Mouse (Mus musculus) C2C12 (cell line): ENCODE measurements around the gene Rbms3. TPM values are rescaled to one million over a fixed set of nuclear protein-coding genes. Genes with fewer than 3 reads are reported as not detected.
A peak's percentile ranks its signal among the peaks of the same experiment; 100 is the strongest.

Experiments
- H3K27me3 ChIP-seq: one replicate; pipeline ENCODE4 v1.6.1; 2011; ENCODE audit not compliant: control insufficient read depth, insufficient read depth, insufficient read length
- H3K36me3 ChIP-seq: one replicate; pipeline ENCODE4 v1.6.1; 2011; ENCODE audit not compliant: control insufficient read depth, insufficient read depth
- H3K4me3 ChIP-seq: one replicate; pipeline ENCODE4 v1.5.1; 2011; ENCODE audit warnings: mild to moderate bottlenecking, control low read depth; ENCODE audit not compliant: poor library complexity, insufficient read depth, severe bottlenecking
- H3K79me2 ChIP-seq: one replicate; pipeline ENCODE4 v1.6.1; 2011; ENCODE audit not compliant: control insufficient read depth, insufficient read depth
- H3K79me3 ChIP-seq: one replicate; pipeline ENCODE4 v1.6.1; 2011; ENCODE audit warnings: low read depth, control low read depth
- H3ac ChIP-seq: one replicate; pipeline ENCODE3; 2011; ENCODE audit warnings: low read depth; ENCODE audit not compliant: control insufficient read depth, insufficient read length
- CEBPB ChIP-seq: IDR thresholded peaks from one replicate; pipeline ENCODE4 v1.6.1; 2011; ENCODE audit warnings: low read depth, mild to moderate bottlenecking, control low read depth, moderate library complexity
- CTCF ChIP-seq: IDR thresholded peaks from one replicate; pipeline ENCODE4 v1.5.1; 2011; ENCODE audit not compliant: control insufficient read depth, insufficient read depth, insufficient read length
- FOSL1 ChIP-seq: IDR thresholded peaks from one replicate; pipeline ENCODE4 v1.8.0; 2011; ENCODE audit warnings: mild to moderate bottlenecking, low read length; ENCODE audit not compliant: poor library complexity, insufficient read depth, severe bottlenecking
- MAX ChIP-seq: IDR thresholded peaks from one replicate; pipeline ENCODE4 v1.6.1; 2011; ENCODE audit warnings: mild to moderate bottlenecking, control low read depth
- MYOD1 ChIP-seq: IDR thresholded peaks from one replicate; pipeline ENCODE4 v1.6.1; 2011; ENCODE audit warnings: low read depth; ENCODE audit not compliant: control insufficient read depth, insufficient read length
- MYOG ChIP-seq: IDR thresholded peaks from one replicate; pipeline ENCODE4 v1.6.1; 2011; ENCODE audit not compliant: control insufficient read depth, insufficient read length; ENCODE audit errors: extremely low read depth
- USF1 ChIP-seq: IDR thresholded peaks from one replicate; pipeline ENCODE4 v1.6.1; 2011; ENCODE audit warnings: low read depth, mild to moderate bottlenecking, control low read depth, moderate library complexity
- polyA plus RNA-seq: library from polyadenylated mRNA; unstranded; fragments of >200 nt; fragmentation: generic; extraction: Trizol; gene quantifications from one replicate; pipeline ENCODE4 v1.2.1, GENCODE M21; 2012; ENCODE audit warnings: missing spikeins

Gene Rbms3
- polyA plus RNA-seq, 1 experiment = 2.7 TPM

DNA sequence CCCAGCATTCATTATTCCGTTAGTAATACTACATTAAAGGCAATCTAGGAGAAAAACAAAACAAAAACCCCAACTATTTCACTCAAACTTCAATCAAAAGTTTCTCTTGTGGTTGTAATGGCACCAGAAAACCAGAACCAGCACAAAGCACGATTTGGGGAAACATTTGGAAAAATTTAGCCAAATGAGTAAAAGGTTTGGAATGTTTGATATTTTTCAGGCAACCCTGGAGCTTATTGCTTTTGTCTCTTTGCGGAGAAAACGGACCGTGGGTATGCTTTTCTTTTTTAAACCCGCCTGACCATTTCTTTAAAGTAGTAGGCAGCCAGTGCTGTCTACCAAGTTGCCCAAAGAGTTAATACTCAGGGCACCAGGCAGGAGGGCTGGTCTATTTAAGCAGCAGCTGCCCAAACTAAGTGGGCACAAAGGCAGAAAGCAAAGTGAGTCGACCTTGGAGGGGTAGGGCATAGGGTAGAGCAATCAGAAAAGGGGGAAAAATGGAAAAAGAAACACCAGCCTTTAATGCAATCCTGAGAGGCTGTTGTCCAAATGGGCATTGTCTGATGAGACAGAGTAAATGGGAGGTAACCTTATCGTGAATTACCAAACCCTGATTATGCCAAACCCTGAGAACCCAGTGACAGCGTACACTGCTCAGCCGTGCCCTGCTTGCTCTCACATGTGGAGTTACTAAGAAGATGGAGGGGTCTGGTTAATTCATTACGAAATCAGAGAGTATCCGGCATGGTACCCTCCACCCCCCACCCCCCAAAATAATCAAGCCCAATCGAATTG lies 379.5 kb downstream of the Rbms3 start:
- H3K36me3 ChIP-seq = no peaks in the 10 kb centered on the region
- TF ChIP-seq MAX = no peak
- no peak for TF ChIP-seq MYOD1
- TF ChIP-seq CTCF = no peak
- peak overlapping the region; percentile 9 for H3ac ChIP-seq
- no peaks in the 10 kb centered on the region for H3K27me3 ChIP-seq
- peaks cover 65% of the 10 kb centered on the region for H3K79me2 ChIP-seq
- peak overlapping the region; percentile 50 for H3K4me3 ChIP-seq
- peaks cover 37% of the 10 kb centered on the region for H3K79me3 ChIP-seq

DNA sequence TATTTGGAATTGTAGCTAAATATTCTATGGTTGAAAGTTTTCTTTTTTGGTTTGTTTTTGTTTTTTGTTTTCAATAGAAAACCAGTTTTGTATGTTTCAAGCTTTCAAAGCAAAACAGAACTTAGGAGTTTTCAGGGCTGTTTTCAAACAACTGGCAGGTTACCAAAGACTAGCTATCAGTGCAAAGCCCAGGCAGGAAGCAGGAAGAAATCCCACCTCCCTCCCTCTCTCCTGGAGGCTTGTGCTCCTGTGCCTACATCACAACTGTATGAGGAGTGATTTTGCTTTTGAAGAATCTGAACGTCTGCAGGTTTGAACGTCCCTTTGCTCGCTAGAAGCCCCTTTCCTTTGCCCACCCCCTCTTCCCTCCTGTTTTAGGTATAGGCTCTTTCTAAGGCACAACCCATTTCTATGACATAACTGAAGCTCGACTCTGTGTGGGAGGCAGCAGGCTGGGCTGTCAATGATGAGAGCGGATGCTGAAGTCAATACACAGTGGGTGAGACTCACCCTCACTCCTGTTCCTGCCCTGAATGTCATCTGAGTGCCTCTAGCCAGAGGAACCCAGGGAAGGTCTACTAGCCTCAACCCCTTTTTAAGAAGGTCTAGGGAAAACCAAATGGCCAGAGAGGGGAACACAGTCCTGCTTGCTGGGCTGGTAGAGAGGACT lies 382.3 kb downstream of the Rbms3 start:
- Histone ChIP-seq H3K79me2 (peaks cover 86% of the 10 kb centered on the region), H3K27me3 (no peaks in the 10 kb centered on the region), H3K36me3 (no peaks in the 10 kb centered on the region), H3K4me3 (no peak overlapping the region), H3K79me3 (peaks cover 41% of the 10 kb centered on the region), H3ac (no peak overlapping the region)
- TF ChIP-seq CTCF = no peak
- TF ChIP-seq MAX = no peak
- TF ChIP-seq MYOD1 = no peak
- no peak for TF ChIP-seq USF1
- TF ChIP-seq FOSL1 = no peak

DNA sequence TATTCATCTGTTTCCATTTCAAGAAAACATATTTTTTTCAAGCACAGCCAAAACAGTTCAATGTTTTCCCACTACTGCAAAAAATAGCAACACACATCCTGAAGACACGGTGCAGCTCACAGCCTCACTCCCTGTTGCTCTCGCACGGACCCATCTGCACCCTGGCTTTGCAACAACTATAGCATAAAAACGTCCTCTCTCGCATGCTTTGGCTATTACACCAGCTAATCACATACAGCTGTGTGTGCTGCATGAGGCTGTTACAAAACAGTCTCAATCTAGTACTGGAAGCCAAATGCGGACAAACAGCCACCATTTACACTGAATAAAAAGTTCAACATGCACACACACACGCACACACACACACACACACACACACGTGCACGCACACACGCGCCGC lies 383.5 kb downstream of the Rbms3 start:
- H3K79me3 ChIP-seq = peaks cover 41% of the 10 kb centered on the region
- H3K4me3 ChIP-seq = no peak overlapping the region
- peaks cover 78% of the 10 kb centered on the region for H3K79me2 ChIP-seq
- no peak for TF ChIP-seq MYOD1
- TF ChIP-seq MYOG = no peak
- no peak for TF ChIP-seq CTCF
- TF ChIP-seq USF1 = no peak
- no peak for TF ChIP-seq MAX
- TF ChIP-seq CEBPB = no peak
- no peak for TF ChIP-seq FOSL1
- no peak overlapping the region for H3ac ChIP-seq
- no peaks in the 10 kb centered on the region for H3K36me3 ChIP-seq
- no peaks in the 10 kb centered on the region for H3K27me3 ChIP-seq

DNA sequence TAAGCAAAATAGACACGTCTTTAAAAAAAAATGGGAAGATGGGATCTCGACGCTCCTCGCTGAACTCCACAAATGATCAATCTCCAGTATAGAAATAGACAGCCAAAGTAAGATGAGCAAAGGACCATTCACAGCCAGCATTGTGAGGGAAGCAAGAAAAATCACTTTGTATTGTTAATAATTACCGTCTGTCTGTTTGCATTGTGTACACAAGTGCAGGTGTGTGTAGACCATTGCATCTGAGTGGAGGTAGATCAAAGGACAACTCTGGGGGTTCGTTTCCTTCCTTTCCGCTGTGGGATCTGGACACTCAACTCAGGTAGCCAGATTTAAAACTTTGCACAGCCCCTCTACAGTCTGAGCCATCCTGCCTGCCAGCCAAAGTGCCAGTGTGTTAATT lies 386.3 kb downstream of the Rbms3 start:
- TF ChIP-seq FOSL1 = no peak
- TF ChIP-seq USF1 = no peak
- no peak for TF ChIP-seq MYOG
- TF ChIP-seq MYOD1 = no peak
- Histone ChIP-seq H3K79me2 (peaks cover 62% of the 10 kb centered on the region), H3K79me3 (peaks cover 26% of the 10 kb centered on the region), H3ac (no peak overlapping the region), H3K27me3 (no peaks in the 10 kb centered on the region), H3K4me3 (no peak overlapping the region), H3K36me3 (no peaks in the 10 kb centered on the region)

DNA sequence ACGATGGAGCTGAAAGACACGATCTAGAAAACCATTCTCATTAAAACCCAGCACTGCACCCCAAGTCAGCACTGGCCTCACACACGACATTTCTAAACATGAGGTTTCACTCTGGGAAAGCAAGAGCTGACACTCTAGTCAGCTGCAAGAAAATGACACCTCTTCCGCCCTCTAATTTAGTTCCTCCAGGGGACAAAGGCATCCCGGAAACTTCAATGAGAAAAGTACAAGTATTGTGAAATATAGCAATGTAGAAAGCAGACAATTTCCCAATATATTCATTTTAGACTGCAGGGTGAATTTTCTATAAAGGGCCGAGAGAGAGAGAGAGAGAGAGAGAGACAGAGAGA lies 395.0 kb downstream of the Rbms3 start:
- Histone ChIP-seq H3K79me3 (no peaks in the 10 kb centered on the region), H3K27me3 (no peaks in the 10 kb centered on the region), H3K36me3 (peaks cover 6% of the 10 kb centered on the region), H3ac (no peak overlapping the region), H3K79me2 (peaks cover 18% of the 10 kb centered on the region), H3K4me3 (no peak overlapping the region)
- TF ChIP-seq USF1 (no peak), FOSL1 (no peak), MYOD1 (no peak), CTCF (no peak), CEBPB (no peak), MYOG (no peak), MAX (no peak)

DNA sequence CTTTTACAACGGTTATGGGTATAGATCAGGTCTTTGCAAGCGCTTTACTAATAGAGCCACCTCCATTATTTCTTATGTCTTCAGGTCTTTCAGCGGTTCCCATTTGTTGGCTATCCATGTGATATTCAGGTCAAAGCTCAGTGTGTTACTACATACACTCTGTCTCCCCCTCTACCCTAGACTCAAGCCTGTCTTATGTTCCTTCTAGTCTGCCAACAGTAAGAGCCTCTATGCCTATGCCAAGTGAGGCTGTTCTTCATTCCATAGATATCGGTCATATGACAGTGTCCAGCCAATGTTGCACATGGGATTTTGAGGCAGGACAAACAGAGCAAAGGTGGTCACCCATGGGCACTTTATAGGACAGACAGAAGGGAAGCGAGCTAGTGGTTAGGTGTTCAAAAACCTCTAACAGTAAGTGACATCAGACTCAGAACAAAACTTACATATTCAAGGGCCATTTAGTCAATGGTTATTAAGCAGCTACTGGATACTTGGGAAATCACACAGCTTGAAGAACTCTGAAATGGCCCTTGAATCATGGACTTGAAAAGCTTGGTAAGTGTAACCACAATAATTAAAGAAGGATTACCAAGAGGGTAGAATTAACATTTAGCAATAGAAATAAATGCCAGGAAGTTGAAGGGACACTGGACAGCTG lies 395.5 kb downstream of the Rbms3 start:
- H3ac ChIP-seq = no peak overlapping the region
- peaks cover 16% of the 10 kb centered on the region for H3K79me2 ChIP-seq
- H3K36me3 ChIP-seq = peaks cover 6% of the 10 kb centered on the region
- TF ChIP-seq MYOD1 (no peak), MAX (no peak), CTCF (no peak), FOSL1 (no peak), CEBPB (no peak), MYOG (no peak), USF1 (no peak)
- H3K79me3 ChIP-seq = no peaks in the 10 kb centered on the region
- no peaks in the 10 kb centered on the region for H3K27me3 ChIP-seq
- no peak overlapping the region for H3K4me3 ChIP-seq
